Mouse (Mus musculus) C3H10T1/2 (cell line): Measurements from ENCODE around the gene Fam170b. TPM values are rescaled to one million over a fixed set of nuclear protein-coding genes. Genes with fewer than 3 reads are reported as not detected.

ENCODE experiments used
- polyA plus RNA-seq, 2 experiments: library from polyadenylated mRNA; unstranded; fragments of >200 nt; fragmentation: generic; extraction: Trizol; gene quantifications; one replicate each; pipeline ENCODE4 v1.2.1; 2012; ENCODE audit warnings: missing spikeins in 2 of 2

Fam170b gene
- not detected for polyA plus RNA-seq

DNA sequence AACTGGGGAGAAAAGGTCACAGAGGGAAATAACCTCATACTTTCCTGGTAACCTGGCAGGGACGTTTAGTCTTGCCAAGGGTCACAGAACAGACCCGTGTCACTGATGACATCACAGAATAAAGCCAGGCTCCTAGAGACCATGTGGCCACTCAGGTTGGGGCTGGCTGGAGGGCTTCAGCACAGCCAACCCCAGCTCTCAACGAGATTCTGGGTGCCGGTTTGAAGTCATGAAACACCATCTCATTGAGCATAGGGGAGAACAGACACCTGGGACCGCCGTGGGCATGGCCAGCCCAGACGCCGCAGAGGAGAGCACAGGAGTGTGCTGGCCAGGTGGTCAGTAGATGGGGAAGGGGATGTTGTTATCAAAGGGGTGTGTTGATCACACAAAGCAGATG is at the start of gene Fam170b:
Fam170b (plus strand) TSS at position 116 of the 400 bp plus-strand sequence.

DNA sequence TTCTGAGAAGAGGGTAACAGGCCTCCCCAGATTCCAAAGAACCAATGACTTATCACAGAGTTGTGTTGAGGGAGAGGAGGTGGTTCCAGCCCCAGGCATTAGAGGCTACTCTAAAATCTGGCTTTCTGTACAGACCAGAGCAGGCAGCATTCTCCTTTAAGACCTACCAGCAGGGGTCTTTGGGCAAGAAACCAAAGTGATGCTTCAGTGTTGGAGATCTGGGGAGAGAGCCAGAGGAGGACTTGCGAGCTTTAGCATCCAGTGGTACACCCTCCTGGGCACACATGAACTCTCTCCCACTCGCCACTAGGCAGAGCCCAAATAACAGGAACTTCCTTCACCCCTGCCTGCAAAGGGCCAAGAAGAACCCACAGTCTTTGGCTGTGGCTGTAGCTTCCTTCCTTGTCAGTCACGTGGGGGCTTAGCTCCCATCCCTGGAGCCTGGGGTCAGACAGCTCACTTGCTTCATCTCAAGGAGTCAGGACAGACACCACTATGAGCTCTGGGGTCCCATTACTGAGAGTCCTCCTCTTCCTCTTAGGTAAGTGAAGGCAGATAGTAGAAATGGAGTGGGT is 48.1 kb upstream of the Fam170b start, which contains the start of gene Tmem273:
Tmem273 (plus strand) TSS at position 408 of the 575 bp plus-strand sequence.

DNA sequence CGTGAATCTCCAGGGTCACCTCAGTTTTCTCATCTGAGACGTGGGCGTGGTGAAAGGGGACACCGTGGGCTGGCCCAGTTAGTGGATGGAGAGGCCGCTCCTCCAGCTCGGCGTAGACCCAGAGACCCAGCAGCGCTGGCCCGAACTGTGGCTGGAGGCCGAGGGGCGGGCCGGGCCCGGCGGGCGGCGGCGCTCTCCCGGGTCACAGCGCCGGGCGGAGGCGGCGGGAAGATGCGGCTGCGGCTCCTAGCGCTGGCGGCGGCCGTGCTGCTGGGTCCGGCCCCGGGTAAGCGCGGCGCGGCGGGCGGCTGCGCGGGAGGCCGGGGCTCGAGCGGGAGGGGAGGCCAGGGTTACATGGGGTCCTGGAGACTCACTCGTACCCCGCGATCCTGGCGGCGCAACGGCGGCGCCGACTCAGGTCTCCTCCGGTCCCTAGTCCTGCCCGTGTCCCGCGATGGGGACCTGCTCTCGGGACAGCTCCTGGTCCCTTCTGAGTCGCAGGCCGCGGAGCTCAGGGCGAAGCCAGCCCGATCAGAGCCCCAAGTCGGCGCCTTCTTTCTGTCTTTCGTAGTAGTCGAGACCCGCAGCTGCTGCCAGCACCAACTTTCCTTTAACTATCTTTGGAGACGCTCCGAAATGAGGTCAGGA is 23.0 kb downstream of the Fam170b start, which contains the start of gene Vstm4:
Vstm4 (plus strand) TSS at position 76 of the 648 bp plus-strand sequence.

Other genes with a start within 250 kb of the Fam170b start
- not detected for gene Prrxl1, start 234.6 kb upstream of the Fam170b start, polyA plus RNA-seq
- gene 3425401B19Rik, start 148.7 kb upstream of the Fam170b start, polyA plus RNA-seq, result not detected
- not detected for gene Tmem273, start 48.0 kb upstream of the Fam170b start, polyA plus RNA-seq
- not detected for gene Vstm4, start 22.8 kb downstream of the Fam170b start, polyA plus RNA-seq
- gene Lrrc18, start 157.4 kb downstream of the Fam170b start, polyA plus RNA-seq, result not detected